Mouse (Mus musculus): ENCODE data around the gene Tspan4. TPM values are rescaled to one million over a fixed set of nuclear protein-coding genes. Genes with fewer than 3 reads are reported as not detected.

Gene Tspan4
- polyA plus RNA-seq, 1 experiment from 2014 or later: 18.0 TPM

GRCm38 (mm10) chr7:141433517-141434400 is 41.3 kb upstream of the Tspan4 start:
- Histone ChIP-seq H3K4me2 (peak overlapping the region; percentile 94), H3K27me3 (no peaks in the 10 kb centered on the region), H3K4me1 (peaks cover 68% of the 10 kb centered on the region), H3K9ac (peak overlapping the region; percentile 82), H3K9me3 (replicated peaks) (no peaks in the 10 kb centered on the region), H3K27ac (peak overlapping the region; percentile 87), H3K36me3 (ENCODE audit: poor library complexity, severe bottlenecking) (peaks cover 45% of the 10 kb centered on the region), H3K4me3 (peak overlapping the region; percentile 61)
- ATAC-seq: no peak
- 76% methylated on average over 15 of the region's 15 CpGs for WGBS

GRCm38 (mm10) chr7:141434464-141434863 is 40.6 kb upstream of the Tspan4 start:
- Histone ChIP-seq H3K4me2 (peak overlapping the region; percentile 94), H3K9me3 (replicated peaks) (no peaks in the 10 kb centered on the region), H3K36me3 (ENCODE audit: poor library complexity, severe bottlenecking) (peaks cover 52% of the 10 kb centered on the region), H3K4me1 (peaks cover 61% of the 10 kb centered on the region), H3K27me3 (no peaks in the 10 kb centered on the region), H3K9ac (peak overlapping the region; percentile 82), H3K4me3 (peak overlapping the region; percentile 61), H3K27ac (peak overlapping the region; percentile 87)
- ATAC-seq: peak; percentile 33
- 10% methylated on average over 8 of the region's 8 CpGs for whole genome bisulfite sequencing

- ATAC-seq: peak; percentile 19
- 5% methylated on average over 17 of the region's 17 CpGs for WGBS
- Histone ChIP-seq H3K4me2 (peak overlapping the region; percentile 94), H3K9ac (peak overlapping the region; percentile 82), H3K27me3 (no peaks in the 10 kb centered on the region), H3K36me3 (ENCODE audit: poor library complexity, severe bottlenecking) (peaks cover 58% of the 10 kb centered on the region), H3K27ac (peak overlapping the region; percentile 87), H3K9me3 (replicated peaks) (no peaks in the 10 kb centered on the region), H3K4me3 (peak overlapping the region; percentile 61), H3K4me1 (peaks cover 53% of the 10 kb centered on the region)
Observed at GRCm38 (mm10) chr7:141435129-141435855, 39.7 kb upstream of the Tspan4 start.

GRCm38 (mm10) chr7:141435856-141436522 is 39.1 kb upstream of the Tspan4 start:
- no peak for ATAC-seq
- peak overlapping the region; percentile 61 for H3K4me3 ChIP-seq
- peak overlapping the region; percentile 83; the same call in 1 of the 2 replicates for H3K9ac ChIP-seq
- H3K4me2 ChIP-seq: peak overlapping the region; percentile 94
- H3K27ac ChIP-seq: no peak overlapping the region
- peaks cover 56% of the 10 kb centered on the region for H3K4me1 ChIP-seq
- H3K9me3 ChIP-seq (replicated peaks): no peaks in the 10 kb centered on the region
- H3K27me3 ChIP-seq: no peaks in the 10 kb centered on the region
- WGBS: 75% methylated on average over 9 of the region's 9 CpGs
- H3K36me3 ChIP-seq (ENCODE audit: poor library complexity, severe bottlenecking): peaks cover 58% of the 10 kb centered on the region

GRCm38 (mm10) chr7:141436523-141436892 is 38.5 kb upstream of the Tspan4 start:
- Histone ChIP-seq H3K27me3 (no peaks in the 10 kb centered on the region), H3K4me1 (peaks cover 61% of the 10 kb centered on the region), H3K4me2 (peak overlapping the region; percentile 94), H3K9ac (peak overlapping the region; percentile 83; the same call in 1 of the 2 replicates), H3K9me3 (replicated peaks) (no peaks in the 10 kb centered on the region), H3K4me3 (peak overlapping the region; percentile 61), H3K27ac (no peak overlapping the region), H3K36me3 (ENCODE audit: poor library complexity, severe bottlenecking) (peaks cover 58% of the 10 kb centered on the region)
- 47% methylated on average over 2 of the region's 2 CpGs for WGBS
- no peak for ATAC-seq

GRCm38 (mm10) chr7:141437178-141438120 is 37.6 kb upstream of the Tspan4 start, which contains the start of gene Slc25a22:
Slc25a22 (minus strand) TSS chr7:141437892.
- Histone ChIP-seq H3K9ac (peak within 1 kb of the TSS; percentile 83), H3K36me3 (ENCODE audit: poor library complexity, severe bottlenecking) (peaks cover 50% of the 10 kb centered on the region), H3K9me3 (replicated peaks) (no peaks in the 10 kb centered on the region), H3K27me3 (no peaks in the 10 kb centered on the region), H3K27ac (peak within 1 kb of the TSS; percentile 63), H3K4me2 (peak within 1 kb of the TSS; percentile 94), H3K4me1 (peaks cover 71% of the 10 kb centered on the region), H3K4me3 (peak within 1 kb of the TSS; percentile 61)
- 5% methylated on average over 53 of the region's 53 CpGs for WGBS
- ATAC-seq: peak; percentile 80

- Histone ChIP-seq H3K4me3 (peak overlapping the region; percentile 61; the same call in 1 of the 2 replicates), H3K4me2 (no peak overlapping the region), H3K9ac (no peak overlapping the region), H3K9me3 (replicated peaks) (no peaks in the 10 kb centered on the region), H3K27ac (no peak overlapping the region), H3K4me1 (peaks cover 72% of the 10 kb centered on the region), H3K27me3 (no peaks in the 10 kb centered on the region), H3K36me3 (ENCODE audit: poor library complexity, severe bottlenecking) (peaks cover 40% of the 10 kb centered on the region)
- no peak for ATAC-seq
- 93% methylated on average over 12 of the region's 12 CpGs for WGBS
Observed at GRCm38 (mm10) chr7:141438201-141438968, 36.7 kb upstream of the Tspan4 start.

- no peaks in the 10 kb centered on the region for H3K9me3 ChIP-seq (replicated peaks)
- 96% methylated on average over 10 of the region's 10 CpGs for WGBS
- no peak overlapping the region for H3K4me3 ChIP-seq
- H3K36me3 ChIP-seq (ENCODE audit: poor library complexity, severe bottlenecking): peaks cover 35% of the 10 kb centered on the region
- H3K27me3 ChIP-seq: no peaks in the 10 kb centered on the region
- H3K4me2 ChIP-seq: no peak overlapping the region
- H3K4me1 ChIP-seq: peaks cover 71% of the 10 kb centered on the region
- no peak for ATAC-seq
- H3K27ac ChIP-seq: no peak overlapping the region
- peak overlapping the region; percentile 27; the same call in 1 of the 2 replicates for H3K9ac ChIP-seq
Observed at GRCm38 (mm10) chr7:141439140-141439679, 35.8 kb upstream of the Tspan4 start.

- no peak overlapping the region for H3K27ac ChIP-seq
- H3K4me1 ChIP-seq: peaks cover 67% of the 10 kb centered on the region
- H3K4me3 ChIP-seq: no peak overlapping the region
- peaks cover 35% of the 10 kb centered on the region for H3K36me3 ChIP-seq (ENCODE audit: poor library complexity, severe bottlenecking)
- no peaks in the 10 kb centered on the region for H3K9me3 ChIP-seq (replicated peaks)
- ATAC-seq: no peak
- H3K4me2 ChIP-seq: no peak overlapping the region
- H3K27me3 ChIP-seq: no peaks in the 10 kb centered on the region
- 97% methylated on average over 11 of the region's 11 CpGs for WGBS
- H3K9ac ChIP-seq: no peak overlapping the region
Observed at GRCm38 (mm10) chr7:141439811-141440210, 35.2 kb upstream of the Tspan4 start.

GRCm38 (mm10) chr7:141440613-141441012 is 34.4 kb upstream of the Tspan4 start:
- Histone ChIP-seq H3K27ac (no peak overlapping the region), H3K4me3 (no peak overlapping the region), H3K9ac (peak overlapping the region; percentile 48; the same call in 1 of the 2 replicates), H3K27me3 (no peaks in the 10 kb centered on the region), H3K36me3 (ENCODE audit: poor library complexity, severe bottlenecking) (peaks cover 35% of the 10 kb centered on the region), H3K9me3 (replicated peaks) (no peaks in the 10 kb centered on the region), H3K4me1 (peaks cover 60% of the 10 kb centered on the region), H3K4me2 (no peak overlapping the region)
- WGBS: 20% methylated on average over 6 of the region's 6 CpGs
- ATAC-seq: no peak

All from forebrain, embryonic 13.5 days (tissue).